Mouse (Mus musculus): ENCODE measurements around the gene Akap10. TPM values are rescaled to one million over a fixed set of nuclear protein-coding genes. Genes with fewer than 3 reads are reported as not detected.
A peak's percentile ranks its signal among the peaks of the same experiment; 100 is the strongest.

Gene Akap10
- polyA plus RNA-seq, 1 experiment from 2014 or later = 7.7 TPM

DNA sequence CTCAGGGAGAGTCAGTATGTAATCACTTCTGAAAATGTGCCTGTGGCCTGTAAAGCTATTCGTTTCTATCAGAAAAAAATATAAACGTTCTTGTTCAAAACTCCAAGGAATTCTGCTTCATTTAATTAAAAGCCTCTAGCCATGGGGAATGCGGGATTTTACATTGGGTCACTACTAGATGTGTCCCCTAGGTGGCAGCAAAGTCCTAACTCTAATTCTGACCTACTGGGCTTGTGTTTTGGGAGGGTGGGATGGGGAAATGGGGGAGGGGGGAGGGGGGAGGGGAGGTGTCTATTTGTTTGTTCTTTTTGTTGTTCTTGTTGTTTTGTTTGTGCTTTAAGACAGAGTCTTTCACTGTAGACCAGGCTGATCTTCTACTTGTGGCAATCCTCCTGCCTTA, 19.3 kb upstream of the Akap10 start:
- Histone ChIP-seq H3K4me2 (ENCODE audit: low read depth, low read length) (no peak overlapping the region), H3K27ac (ENCODE audit: low read length) (no peak overlapping the region)
- no peak for ATAC-seq (ENCODE audit: low read depth)

DNA sequence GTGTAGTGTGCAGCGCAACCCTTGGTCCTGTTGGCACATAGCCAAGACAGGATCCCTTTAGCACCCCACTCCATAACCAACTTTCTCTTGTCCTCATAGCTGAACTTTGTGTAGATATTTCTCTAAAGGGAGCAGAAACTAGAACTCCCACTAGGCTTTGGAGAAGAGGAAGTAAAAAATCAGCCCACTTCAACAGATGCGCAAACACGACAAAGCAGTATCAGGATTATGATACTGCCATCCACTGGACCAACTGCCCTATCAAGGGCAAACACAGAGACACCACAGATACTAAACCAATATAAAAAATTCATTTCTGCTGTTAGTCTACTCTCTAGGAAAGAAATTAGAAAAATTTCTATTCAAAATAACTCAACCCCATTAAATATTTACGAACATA, 16.6 kb upstream of the Akap10 start:
- Histone ChIP-seq H3K36me3 (ENCODE audit: control insufficient read depth, insufficient read depth) (no peaks in the 10 kb centered on the region), H3K9ac (ENCODE audit: low read depth, low read length) (no peak overlapping the region), H3K27me3 (ENCODE audit: control insufficient read depth, insufficient read depth, low read depth, low read length) (no peaks in the 10 kb centered on the region), H3K4me2 (ENCODE audit: low read depth, low read length) (no peak overlapping the region), H3K27ac (ENCODE audit: low read length) (no peak overlapping the region), H3K4me3 (ENCODE audit: low read depth, low read length) (no peak overlapping the region), H3K9me3 (replicated peaks; ENCODE audit: control insufficient read depth, low read length) (no peaks in the 10 kb centered on the region), H3K4me1 (ENCODE audit: control insufficient read depth, low read depth, low read length) (peaks cover 2% of the 10 kb centered on the region; the same call in 1 of the 2 replicates)
- no peak for ATAC-seq (ENCODE audit: low read depth)
- WGBS (ENCODE audit: insufficient replicate concordance) = 60% methylated on average over 4 of the region's 4 CpGs

More for the DNA sequence above, 19.3 kb upstream of the Akap10 start:
- Histone ChIP-seq H3K27me3 (ENCODE audit: control insufficient read depth, insufficient read depth, low read depth, low read length) (no peaks in the 10 kb centered on the region), H3K9ac (ENCODE audit: low read depth, low read length) (no peak overlapping the region), H3K9me3 (replicated peaks; ENCODE audit: control insufficient read depth, low read length) (no peaks in the 10 kb centered on the region), H3K4me1 (ENCODE audit: control insufficient read depth, low read depth, low read length) (peaks cover 2% of the 10 kb centered on the region; the same call in 1 of the 2 replicates), H3K4me3 (ENCODE audit: low read depth, low read length) (no peak overlapping the region), H3K36me3 (ENCODE audit: control insufficient read depth, insufficient read depth) (no peaks in the 10 kb centered on the region)
- 0% methylated on average over 3 of the region's 3 CpGs for WGBS (ENCODE audit: insufficient replicate concordance)

DNA sequence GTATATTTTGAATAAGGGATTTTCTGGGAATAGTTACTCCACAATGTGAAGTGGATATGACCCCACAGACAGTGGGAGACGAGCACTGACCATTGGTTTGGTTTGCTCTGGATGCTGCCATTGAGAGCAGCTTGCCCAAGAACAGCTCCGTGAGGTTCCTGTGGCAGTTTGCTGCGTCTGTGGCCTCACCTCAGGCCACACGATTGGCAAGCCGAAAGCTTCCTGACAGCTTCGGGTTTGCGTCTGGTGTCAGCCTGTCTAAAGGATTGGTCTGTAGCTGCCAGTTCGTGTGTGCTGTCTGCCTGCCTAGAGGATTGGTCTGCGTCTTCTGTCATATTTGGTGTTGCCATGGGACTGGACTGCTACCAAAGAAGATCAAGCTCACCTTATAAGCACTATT, 14.4 kb upstream of the Akap10 start:
- WGBS (ENCODE audit: insufficient replicate concordance) = 54% methylated on average over 9 of the region's 9 CpGs
- Histone ChIP-seq H3K9ac (ENCODE audit: low read depth, low read length) (no peak overlapping the region), H3K4me2 (ENCODE audit: low read depth, low read length) (no peak overlapping the region), H3K36me3 (ENCODE audit: control insufficient read depth, insufficient read depth) (no peaks in the 10 kb centered on the region), H3K9me3 (replicated peaks; ENCODE audit: control insufficient read depth, low read length) (no peaks in the 10 kb centered on the region), H3K27ac (ENCODE audit: low read length) (no peak overlapping the region), H3K4me1 (ENCODE audit: control insufficient read depth, low read depth, low read length) (peaks cover 2% of the 10 kb centered on the region; the same call in 1 of the 2 replicates), H3K4me3 (ENCODE audit: low read depth, low read length) (no peak overlapping the region), H3K27me3 (ENCODE audit: control insufficient read depth, insufficient read depth, low read depth, low read length) (no peaks in the 10 kb centered on the region)
- ATAC-seq (ENCODE audit: low read depth) = no peak

DNA sequence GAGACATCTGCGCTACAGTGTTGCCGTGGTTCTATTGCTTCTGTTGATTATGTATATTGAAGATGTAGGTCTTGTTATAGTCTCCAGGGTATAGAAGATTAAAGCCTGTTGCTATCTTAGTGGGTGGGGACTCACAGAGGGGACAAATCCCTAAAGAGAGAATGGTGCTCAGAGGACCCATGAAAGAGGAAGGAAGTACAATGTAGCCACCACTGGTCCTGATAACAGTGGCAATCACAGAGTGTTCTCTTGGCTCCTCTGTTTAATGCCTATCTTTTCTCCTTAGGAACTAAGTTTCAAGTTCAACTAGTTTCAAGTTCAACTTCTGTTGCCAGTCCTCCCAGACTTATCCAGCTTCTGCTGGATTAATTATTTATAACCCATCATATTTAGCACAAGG, 12.9 kb upstream of the Akap10 start:
- Histone ChIP-seq H3K27ac (ENCODE audit: low read length) (no peak overlapping the region), H3K9ac (ENCODE audit: low read depth, low read length) (no peak overlapping the region), H3K36me3 (ENCODE audit: control insufficient read depth, insufficient read depth) (no peaks in the 10 kb centered on the region), H3K4me3 (ENCODE audit: low read depth, low read length) (no peak overlapping the region), H3K9me3 (replicated peaks; ENCODE audit: control insufficient read depth, low read length) (no peaks in the 10 kb centered on the region), H3K4me1 (ENCODE audit: control insufficient read depth, low read depth, low read length) (peaks cover 2% of the 10 kb centered on the region; the same call in 1 of the 2 replicates), H3K27me3 (ENCODE audit: control insufficient read depth, insufficient read depth, low read depth, low read length) (no peaks in the 10 kb centered on the region), H3K4me2 (ENCODE audit: low read depth, low read length) (no peak overlapping the region)
- WGBS (ENCODE audit: insufficient replicate concordance) = 45% methylated on average over 2 of the region's 2 CpGs
- ATAC-seq (ENCODE audit: low read depth) = no peak

DNA sequence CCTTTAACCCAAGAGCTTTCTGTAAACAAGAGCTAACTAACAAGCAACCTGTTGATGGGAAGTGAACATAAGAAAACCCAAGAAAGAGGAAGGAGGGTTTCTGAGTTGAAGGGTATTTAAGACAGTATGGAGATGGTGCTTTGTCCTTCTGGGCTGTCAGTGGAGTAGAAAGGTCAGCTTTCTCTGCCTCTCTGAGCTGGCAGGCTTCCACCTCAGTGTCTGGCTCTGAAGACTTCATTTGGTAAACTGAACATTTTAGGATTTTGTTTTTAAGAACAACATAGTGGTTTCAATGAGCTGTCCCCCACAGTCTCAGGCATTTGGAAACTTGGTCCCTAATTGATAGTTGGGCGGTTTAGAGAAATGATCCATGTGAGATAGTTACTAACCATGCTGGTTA, 7.7 kb upstream of the Akap10 start:
- no peaks in the 10 kb centered on the region for H3K36me3 ChIP-seq (ENCODE audit: control insufficient read depth, insufficient read depth)
- H3K4me2 ChIP-seq (ENCODE audit: low read depth, low read length) = no peak overlapping the region
- H3K27me3 ChIP-seq (ENCODE audit: control insufficient read depth, insufficient read depth, low read depth, low read length) = no peaks in the 10 kb centered on the region
- no peak overlapping the region for H3K4me3 ChIP-seq (ENCODE audit: low read depth, low read length)
- H3K27ac ChIP-seq (ENCODE audit: low read length) = no peak overlapping the region
- H3K4me1 ChIP-seq (ENCODE audit: control insufficient read depth, low read depth, low read length) = no peaks in the 10 kb centered on the region
- ATAC-seq (ENCODE audit: low read depth) = no peak
- H3K9me3 ChIP-seq (replicated peaks; ENCODE audit: control insufficient read depth, low read length) = no peaks in the 10 kb centered on the region
- H3K9ac ChIP-seq (ENCODE audit: low read depth, low read length) = no peak overlapping the region
- 68% methylated on average over 1 of the region's 1 CpGs for WGBS (ENCODE audit: insufficient replicate concordance)

DNA sequence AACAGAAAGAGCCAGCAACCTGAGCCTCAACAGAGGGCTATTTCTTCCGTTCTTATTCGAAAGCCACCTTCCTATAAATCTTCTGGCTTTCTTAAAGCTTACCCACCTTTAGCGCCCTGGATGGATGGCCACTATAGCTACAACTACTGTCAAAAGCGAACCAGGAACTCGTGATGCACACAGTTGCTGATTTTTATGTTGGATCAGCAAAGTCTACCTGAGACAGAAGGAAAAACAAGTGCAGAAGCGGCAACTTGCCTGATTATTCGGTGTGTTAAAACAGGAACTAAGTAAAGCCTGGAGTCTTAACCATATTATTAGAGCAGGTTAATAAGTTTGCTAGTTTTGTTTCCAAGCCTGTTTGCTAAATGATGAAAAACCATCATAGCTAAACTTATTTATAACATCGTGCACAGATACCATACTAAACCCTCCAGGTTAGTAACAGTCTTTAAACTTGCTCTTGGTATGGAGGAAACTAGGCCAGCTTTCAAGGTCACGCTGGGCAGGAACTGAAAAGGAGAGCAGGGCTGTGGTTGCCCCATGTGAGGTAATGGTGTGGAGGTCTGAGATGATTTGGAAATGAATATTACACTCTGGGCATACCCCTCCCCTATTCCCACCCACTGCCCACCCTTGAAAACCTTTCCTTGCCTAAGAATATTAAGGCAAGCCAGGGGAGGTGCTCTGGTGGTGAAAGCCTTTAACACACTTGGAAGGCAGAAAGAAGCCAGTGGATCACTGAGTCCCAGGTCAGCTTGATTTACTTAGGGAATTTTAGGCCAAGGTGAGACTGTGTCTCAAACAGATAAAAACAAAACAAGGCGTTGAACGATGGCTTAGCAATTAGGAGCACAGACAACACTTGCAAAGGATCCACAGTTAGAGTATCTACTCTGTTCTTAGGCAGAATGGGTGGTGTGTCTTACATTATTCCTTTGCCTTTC, 861 bp upstream of the Akap10 start:
- Histone ChIP-seq H3K4me1 (ENCODE audit: control insufficient read depth, low read depth, low read length) (peaks cover 21% of the 10 kb centered on the region), H3K9ac (ENCODE audit: low read depth, low read length) (peak overlapping the region; percentile 98), H3K4me3 (ENCODE audit: low read depth, low read length) (peak overlapping the region; percentile 99), H3K27me3 (ENCODE audit: control insufficient read depth, insufficient read depth, low read depth, low read length) (no peaks in the 10 kb centered on the region), H3K9me3 (replicated peaks; ENCODE audit: control insufficient read depth, low read length) (no peaks in the 10 kb centered on the region; the same call in 1 of the 2 replicates), H3K36me3 (ENCODE audit: control insufficient read depth, insufficient read depth) (no peaks in the 10 kb centered on the region), H3K27ac (ENCODE audit: low read length) (peak overlapping the region; percentile 88), H3K4me2 (ENCODE audit: low read depth, low read length) (peak overlapping the region; percentile 98)
- WGBS (ENCODE audit: insufficient replicate concordance) = 19% methylated on average over 11 of the region's 11 CpGs
- ATAC-seq (ENCODE audit: low read depth) = no peak

DNA sequence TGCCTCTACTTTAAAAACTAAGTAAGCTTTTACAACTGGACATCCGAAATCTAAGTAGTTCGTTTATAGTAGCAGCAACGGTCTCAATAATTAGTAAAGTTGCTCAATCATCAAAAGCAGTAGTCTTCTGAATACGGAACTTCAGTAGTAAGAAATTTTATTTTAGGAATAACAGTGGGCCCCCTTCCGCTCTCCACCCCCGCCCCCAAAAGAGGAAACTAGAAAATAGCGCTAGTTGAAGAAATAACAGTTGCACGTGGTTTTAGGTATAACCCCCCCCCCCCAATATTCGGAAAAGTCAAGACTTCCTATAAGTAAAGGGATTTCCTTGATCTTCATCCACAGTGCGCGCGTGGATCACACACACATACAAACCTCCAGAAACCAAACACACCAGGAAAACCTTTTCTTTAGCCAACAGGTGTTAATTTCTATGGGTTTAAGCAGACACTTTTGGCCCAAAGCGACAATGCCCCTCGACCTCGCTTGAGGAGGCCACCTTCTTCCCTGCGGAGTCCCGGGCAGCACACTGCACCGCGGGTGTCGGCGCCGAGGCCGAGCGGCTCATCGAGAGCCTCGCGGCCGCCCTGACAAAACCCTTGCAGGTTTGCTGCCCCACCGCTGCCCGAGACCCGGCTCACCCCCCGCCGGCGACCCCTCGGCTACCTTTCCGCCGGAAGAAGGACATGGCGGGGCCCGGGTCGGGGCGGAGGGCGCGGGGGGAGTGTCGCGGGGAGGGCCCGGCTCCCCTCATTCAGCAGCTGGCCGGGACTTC, 542 bp downstream of the Akap10 start:
- peak overlapping the region; percentile 98 for H3K9ac ChIP-seq (ENCODE audit: low read depth, low read length)
- H3K36me3 ChIP-seq (ENCODE audit: control insufficient read depth, insufficient read depth) = no peaks in the 10 kb centered on the region
- H3K4me3 ChIP-seq (ENCODE audit: low read depth, low read length) = peak overlapping the region; percentile 99
- no peaks in the 10 kb centered on the region; the same call in 1 of the 2 replicates for H3K9me3 ChIP-seq (replicated peaks; ENCODE audit: control insufficient read depth, low read length)
- WGBS (ENCODE audit: insufficient replicate concordance) = under 1% methylated on average over 47 of the region's 47 CpGs
- peak overlapping the region; percentile 71 for H3K4me2 ChIP-seq (ENCODE audit: low read depth, low read length)
- no peaks in the 10 kb centered on the region for H3K27me3 ChIP-seq (ENCODE audit: control insufficient read depth, insufficient read depth, low read depth, low read length)
- ATAC-seq (ENCODE audit: low read depth) = peak; percentile 61
- peaks cover 21% of the 10 kb centered on the region for H3K4me1 ChIP-seq (ENCODE audit: control insufficient read depth, low read depth, low read length)
- H3K27ac ChIP-seq (ENCODE audit: low read length) = peak overlapping the region; percentile 93

DNA sequence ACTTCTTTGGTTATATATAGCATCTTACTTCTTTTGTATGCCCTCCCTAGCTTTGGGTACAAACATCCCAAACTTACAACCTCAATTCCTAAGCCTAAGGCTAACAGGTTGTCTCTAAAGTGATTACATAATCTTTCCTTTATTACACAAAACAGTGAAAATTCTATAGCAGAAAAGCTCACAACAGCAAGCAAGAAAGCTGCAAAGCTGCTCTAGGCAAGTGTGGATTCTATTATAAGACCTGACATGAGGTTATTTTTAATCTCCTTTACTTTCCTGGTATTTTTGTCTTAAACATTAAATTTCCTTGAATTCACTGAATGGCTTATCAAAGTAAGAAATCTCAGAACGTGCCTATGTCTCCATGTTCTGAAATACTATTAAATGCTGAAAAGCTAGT, 6.7 kb downstream of the Akap10 start:
- WGBS (ENCODE audit: insufficient replicate concordance) = 53% methylated on average over 1 of the region's 1 CpGs
- peaks cover 3% of the 10 kb centered on the region; the same call in 1 of the 2 replicates for H3K36me3 ChIP-seq (ENCODE audit: control insufficient read depth, insufficient read depth)
- no peak overlapping the region for H3K4me3 ChIP-seq (ENCODE audit: low read depth, low read length)
- no peak overlapping the region for H3K27ac ChIP-seq (ENCODE audit: low read length)
- no peak overlapping the region for H3K4me2 ChIP-seq (ENCODE audit: low read depth, low read length)
- ATAC-seq (ENCODE audit: low read depth) = no peak
- peaks cover 5% of the 10 kb centered on the region for H3K4me1 ChIP-seq (ENCODE audit: control insufficient read depth, low read depth, low read length)
- no peaks in the 10 kb centered on the region; the same call in 1 of the 2 replicates for H3K9me3 ChIP-seq (replicated peaks; ENCODE audit: control insufficient read depth, low read length)
- no peaks in the 10 kb centered on the region for H3K27me3 ChIP-seq (ENCODE audit: control insufficient read depth, insufficient read depth, low read depth, low read length)
- no peak overlapping the region for H3K9ac ChIP-seq (ENCODE audit: low read depth, low read length)
